Comparison of ENCODE assay signal across 13 mouse cellular contexts in genomic region chr13:81640881-81641280, GRCm38 (mm10). TPM values are rescaled to one million over a fixed set of nuclear protein-coding genes. Genes with fewer than 3 reads are reported as not detected.
DNase-seq lines count a peak whose midpoint lies in the region; ATAC-seq and TF ChIP-seq lines count a peak whose summit lies in the region.
"Had no signal": no experiment of that assay in that cellular context is flagged by ENCODE, and none has a peak within 500 bp of the region (broad histone marks: within the 10 kb centered on the region; RNA-seq: fewer than 3 reads in every experiment).

No protein-coding gene starts in this region.

- no peaks in the 10 kb centered on the region for H3K79me3 ChIP-seq in C2C12 (ENCODE audit: low read depth)

- no peaks in the 10 kb centered on the region for H3K36me3 ChIP-seq in C2C12 (ENCODE audit: control insufficient read depth, insufficient read depth)
- H3K36me3 ChIP-seq in forebrain, embryonic 12.5 days (replicated peaks): no peaks in the 10 kb centered on the region
- no peaks in the 10 kb centered on the region for H3K36me3 ChIP-seq in midbrain, embryonic 13.5 days
- H3K36me3 ChIP-seq: limb, embryonic 13.5 days had no signal

- ATAC-seq in forebrain, embryonic 12.5 days (ENCODE audit: low FRiP score): peak; percentile 19
- peak; percentile 25 for ATAC-seq in midbrain, embryonic 13.5 days
- no peak for ATAC-seq in granulocyte monocyte progenitor cell, adult 5-6 weeks (replicated peaks; ENCODE audit: poor library complexity, severe bottlenecking)

- H3ac ChIP-seq in C2C12 (ENCODE audit: control insufficient read depth, insufficient read length, low read depth): no peak overlapping the region

- no peak for TF ChIP-seq CTCF in C2C12 (IDR thresholded peaks at IDR 0.05; ENCODE audit: control insufficient read depth, insufficient read depth, insufficient read length)

- H3K79me2 ChIP-seq in C2C12 (ENCODE audit: control insufficient read depth, insufficient read depth): no peaks in the 10 kb centered on the region

- peak overlapping the region; percentile 84 for H3K27ac ChIP-seq in forebrain, embryonic 12.5 days
- H3K27ac ChIP-seq in midbrain, embryonic 13.5 days: peak overlapping the region; percentile 70
- H3K27ac ChIP-seq: limb, embryonic 13.5 days had no signal

- no peak overlapping the region for H3K9ac ChIP-seq in forebrain, embryonic 12.5 days
- H3K9ac ChIP-seq in midbrain, embryonic 13.5 days (replicated peaks): no peak overlapping the region
- H3K9ac ChIP-seq: limb, embryonic 13.5 days had no signal

- intact Hi-C loops in left cerebral cortex, postnatal 10 days (cut with DNase I): loop anchor here (5.0 kb wide), 2 partner anchors 121 to 199 kb away; no protein-coding TSS in a partner anchor

- H3K9me3 ChIP-seq in forebrain, embryonic 12.5 days: no peaks in the 10 kb centered on the region
- no peaks in the 10 kb centered on the region for H3K9me3 ChIP-seq in midbrain, embryonic 13.5 days
- H3K9me3 ChIP-seq: limb, embryonic 13.5 days had no signal

- DNase-seq in 3134 (ENCODE audit: extremely low read depth, insufficient read length, low spot score): peak; percentile 23
- DNase-seq in left cerebral cortex, postnatal 10 days (ENCODE audit: extremely low spot score in 1 of 2, low spot score in 2 of 2): no peak
- no peak for DNase-seq in cerebellum, adult 8-10 months
- DNase-seq: adrenal gland, postnatal 25 days; cerebellum, adult 9-11 months; heart, postnatal 36 days; kidney, postnatal 4 days; lung, postnatal 4 days had no signal

- no peak overlapping the region for H3K4me3 ChIP-seq in C2C12 (ENCODE audit: insufficient read depth, poor library complexity, severe bottlenecking)
- no peak overlapping the region for H3K4me3 ChIP-seq in forebrain, embryonic 12.5 days (replicated peaks)
- H3K4me3 ChIP-seq in midbrain, embryonic 13.5 days (replicated peaks): no peak overlapping the region
- H3K4me3 ChIP-seq: limb, embryonic 13.5 days had no signal

- WGBS in forebrain, embryonic 12.5 days: 33% methylated on average over 6 of the region's 6 CpGs
- WGBS in midbrain, embryonic 13.5 days: 38% methylated on average over 6 of the region's 6 CpGs

- no peaks in the 10 kb centered on the region for H3K27me3 ChIP-seq in C2C12 (ENCODE audit: control insufficient read depth, insufficient read depth, insufficient read length)
- no peaks in the 10 kb centered on the region for H3K27me3 ChIP-seq in forebrain, embryonic 12.5 days
- no peaks in the 10 kb centered on the region; the same call in 1 of the 2 replicates for H3K27me3 ChIP-seq in midbrain, embryonic 13.5 days
- H3K27me3 ChIP-seq: limb, embryonic 13.5 days had no signal

- peaks cover 23% of the 10 kb centered on the region for H3K4me1 ChIP-seq in forebrain, embryonic 12.5 days
- H3K4me1 ChIP-seq in midbrain, embryonic 13.5 days (replicated peaks): peaks cover 19% of the 10 kb centered on the region
- H3K4me1 ChIP-seq: limb, embryonic 13.5 days had no signal

- H3K4me2 ChIP-seq in forebrain, embryonic 12.5 days: 0 out of 2 replicates have a peak overlapping the region, but pooled peaks have one; percentile 1
- no peak overlapping the region for H3K4me2 ChIP-seq in midbrain, embryonic 13.5 days (replicated peaks)

TF ChIP-seq in C2C12, 6 proteins besides CTCF, POLR2A, EP300 and RAD21:
- no peak for TF ChIP-seq CEBPB (IDR thresholded peaks at IDR 0.05; ENCODE audit: low read depth)
- TF ChIP-seq MYOG (IDR thresholded peaks at IDR 0.05; ENCODE audit: control insufficient read depth, extremely low read depth, insufficient read length): no peak
- no peak for TF ChIP-seq USF1 (IDR thresholded peaks at IDR 0.05; ENCODE audit: low read depth)
- no peak for TF ChIP-seq MYOD1 (IDR thresholded peaks at IDR 0.05; ENCODE audit: control insufficient read depth, insufficient read length, low read depth)
- TF ChIP-seq FOSL1 (IDR thresholded peaks at IDR 0.05; ENCODE audit: insufficient read depth, low read length, poor library complexity, severe bottlenecking): peak; percentile 15
- peak; percentile 51 for TF ChIP-seq MAX (IDR thresholded peaks at IDR 0.05)
TF ChIP-seq in C2C12: peak in this region for 2.

RNA-seq across cellular contexts. Expression of gene Adgrv1, which starts 7.9 kb away (rescaled TPM):
- polyA plus RNA-seq in C2C12 (2012; fragmentation: generic; extraction: Trizol): 0.18 TPM
- 44.5 and 44.7 TPM in 2 replicates for polyA plus RNA-seq in forebrain, embryonic 12.5 days (2016; fragmentation: Nextera tagmentation; extraction: Ambion mirVana)
- 28.5 and 29.1 TPM in 2 replicates for polyA plus RNA-seq in midbrain, embryonic 13.5 days (2015; fragmentation: Nextera tagmentation; extraction: Ambion mirVana)
- 1 to 10 TPM; 3.6 to 4.2 TPM for total RNA-seq in left cerebral cortex, postnatal 10 days (2021)
- not detected in 2 replicates for total RNA-seq in granulocyte monocyte progenitor cell, adult 5-6 weeks (2014; fragmentation: Nextera tagmentation)
- total RNA-seq in granulocyte monocyte progenitor cell, adult 5-6 weeks (2017): not detected in 2 replicates

RNA-seq across cellular contexts. Expression of gene Lysmd3, which starts 16.6 kb away (rescaled TPM):
- 4.9 TPM for polyA plus RNA-seq in C2C12 (2012; fragmentation: generic; extraction: Trizol)
- polyA plus RNA-seq in forebrain, embryonic 12.5 days (2016; fragmentation: Nextera tagmentation; extraction: Ambion mirVana): 22.2 and 26.3 TPM in 2 replicates
- polyA plus RNA-seq in midbrain, embryonic 13.5 days (2015; fragmentation: Nextera tagmentation; extraction: Ambion mirVana): 21.5 and 22.5 TPM in 2 replicates
- total RNA-seq in left cerebral cortex, postnatal 10 days (2021): 10 to 100 TPM; 11.6 to 12.2 TPM
- total RNA-seq in granulocyte monocyte progenitor cell, adult 5-6 weeks (2014; fragmentation: Nextera tagmentation): 9.4 and 12.0 TPM in 2 replicates
- 28.1 and 37.1 TPM in 2 replicates for total RNA-seq in granulocyte monocyte progenitor cell, adult 5-6 weeks (2017)

Comparison
In these comparisons a context has a peak if more than half of its experiments do, and no peak if none do; other contexts are left out.
1. RNA of gene Adgrv1, which starts 7.9 kb away (polyA plus RNA-seq): 44.5 to 44.7 TPM in forebrain, embryonic 12.5 days and 28.5 to 29.1 TPM in midbrain, embryonic 13.5 days; 0.18 TPM in C2C12 (single experiment); every median in the first group is over 10 times any median in the second.